Mouse (Mus musculus): ENCODE measurements around the gene Ccdc191.

GRCm38 (mm10) chr16:43935892-43936291 is 46.3 kb downstream of the Ccdc191 start:
- TF ChIP-seq POLR2A (IDR thresholded peaks at IDR 0.05; ENCODE audit: insufficient read depth, low read depth, low read length) (no peak), CTCF (IDR thresholded peaks at IDR 0.05) (no peak), EP300 (IDR thresholded peaks at IDR 0.05; ENCODE audit: insufficient read depth, low read depth, low read length) (no peak)
